Mouse (Mus musculus): ENCODE data around the gene Gm45808.

- TF ChIP-seq CTCF (IDR thresholded peaks at IDR 0.05; ENCODE audit: low read depth) (no peak), EP300 (optimal IDR thresholded peaks at IDR 0.05) (no peak)
Observed at GRCm38 (mm10) chr7:45476453-45476852, 10.2 kb downstream of the Gm45808 start.

Data from stomach, postnatal 0 days (tissue).